Mouse (Mus musculus) heart, embryonic 11.5 days (tissue): ENCODE results near the gene Car6. TPM values are rescaled to one million over a fixed set of nuclear protein-coding genes. Genes with fewer than 3 reads are reported as not detected.

Experiments
- ATAC-seq: fragments of 200-750 bp; cut with Nextera tagmentation; replicated peaks from 2 replicates; pipeline ENCODE4 v1.8.0; 2017; ENCODE audit warnings: moderate library complexity; ENCODE audit not compliant: insufficient number of reproducible peaks, low FRiP score, low TSS enrichment
- H3K27ac ChIP-seq: fragments of 300-500 bp; sonication (generic); 2 replicates; pipeline ENCODE4 v1.5.1; 2014; ENCODE audit warnings: mild to moderate bottlenecking, low read depth, low read length
- H3K27me3 ChIP-seq: fragments of 300-500 bp; sonication (generic); 2 replicates; pipeline ENCODE4 v1.6.1; 2014; ENCODE audit warnings: mild to moderate bottlenecking, low read length, mixed read lengths; ENCODE audit not compliant: control insufficient read depth, insufficient read depth
- H3K36me3 ChIP-seq: fragments of 300-500 bp; sonication (generic); 2 replicates; pipeline ENCODE4 v1.6.1; 2014; ENCODE audit warnings: mild to moderate bottlenecking, low read length, moderate library complexity, mixed read lengths; ENCODE audit not compliant: control insufficient read depth, insufficient read depth
- H3K4me1 ChIP-seq: fragments of 300-500 bp; sonication (generic); 2 replicates; pipeline ENCODE4 v1.6.1; 2014; ENCODE audit warnings: low read length; ENCODE audit not compliant: control insufficient read depth, insufficient read depth
- H3K4me2 ChIP-seq: fragments of 300-500 bp; sonication (generic); 2 replicates; pipeline ENCODE4 v1.6.1; 2014; ENCODE audit warnings: mild to moderate bottlenecking, moderate library complexity
- H3K4me3 ChIP-seq: fragments of 300-500 bp; sonication (generic); 2 replicates; pipeline ENCODE4 v1.5.1; 2014; ENCODE audit warnings: low read depth, low read length
- H3K9ac ChIP-seq: fragments of 300-500 bp; sonication (generic); 2 replicates; pipeline ENCODE4 v1.6.1; 2014; ENCODE audit warnings: mild to moderate bottlenecking, low read depth, low read length, moderate library complexity
- H3K9me3 ChIP-seq: fragments of 300-500 bp; sonication (generic); replicated peaks from 2 replicates; pipeline ENCODE4 v1.6.1; 2016; ENCODE audit warnings: low read length; ENCODE audit not compliant: control insufficient read depth
- WGBS: fragments of 180-500 bp; shearing (Covaris S2); extraction: QIAGEN DNeasy Blood & Tissue Kit; methylation state at CpG from one replicate; pipeline ENCODE4 v1.1.7; 2014; ENCODE audit not compliant: insufficient replicate concordance; 5-methylcytosine and 5-hydroxymethylcytosine counted together
- polyA plus RNA-seq: library from polyadenylated mRNA; unstranded; fragments of >200 nt; fragmentation: Nextera tagmentation; extraction: Ambion mirVana; gene quantifications from 2 replicates; pipeline ENCODE4 v1.2.1, GENCODE M21; 2014

The Car6 gene
- polyA plus RNA-seq, 1 experiment from 2014 or later, result not detected

DNA sequence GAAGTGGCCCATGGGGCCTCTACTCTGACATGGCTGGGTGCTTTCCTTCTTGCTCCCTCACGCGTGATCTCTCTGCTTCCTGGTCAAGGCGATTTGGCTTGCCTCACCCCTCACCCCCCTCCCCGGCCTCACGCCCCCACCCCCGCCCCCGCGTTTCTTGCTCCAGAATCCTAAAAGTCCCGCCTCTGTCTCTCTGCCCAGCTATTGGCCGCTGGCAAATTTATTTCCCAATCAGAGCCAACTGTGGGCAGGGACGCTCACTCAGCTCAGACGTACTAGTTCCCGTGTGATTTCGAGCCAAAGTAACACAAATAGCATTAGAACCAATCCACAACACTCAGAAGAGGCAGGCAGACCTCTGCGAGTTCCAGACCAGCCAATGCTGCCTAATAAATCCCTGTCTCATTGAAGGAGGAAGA, 11.4 kb upstream of the Car6 start:
- no peaks in the 10 kb centered on the region for H3K9me3 ChIP-seq
- H3K4me3 ChIP-seq, result peak overlapping the region; percentile 40
- no peaks in the 10 kb centered on the region for H3K36me3 ChIP-seq
- H3K27ac ChIP-seq, result no peak overlapping the region
- peak; percentile 74 for ATAC-seq
- H3K4me1 ChIP-seq, result peaks cover 3% of the 10 kb centered on the region
- no peaks in the 10 kb centered on the region for H3K27me3 ChIP-seq
- peak overlapping the region; percentile 65 for H3K9ac ChIP-seq
- peak overlapping the region; percentile 66 for H3K4me2 ChIP-seq
- WGBS, result 1% methylated on average over 15 of the region's 15 CpGs

DNA sequence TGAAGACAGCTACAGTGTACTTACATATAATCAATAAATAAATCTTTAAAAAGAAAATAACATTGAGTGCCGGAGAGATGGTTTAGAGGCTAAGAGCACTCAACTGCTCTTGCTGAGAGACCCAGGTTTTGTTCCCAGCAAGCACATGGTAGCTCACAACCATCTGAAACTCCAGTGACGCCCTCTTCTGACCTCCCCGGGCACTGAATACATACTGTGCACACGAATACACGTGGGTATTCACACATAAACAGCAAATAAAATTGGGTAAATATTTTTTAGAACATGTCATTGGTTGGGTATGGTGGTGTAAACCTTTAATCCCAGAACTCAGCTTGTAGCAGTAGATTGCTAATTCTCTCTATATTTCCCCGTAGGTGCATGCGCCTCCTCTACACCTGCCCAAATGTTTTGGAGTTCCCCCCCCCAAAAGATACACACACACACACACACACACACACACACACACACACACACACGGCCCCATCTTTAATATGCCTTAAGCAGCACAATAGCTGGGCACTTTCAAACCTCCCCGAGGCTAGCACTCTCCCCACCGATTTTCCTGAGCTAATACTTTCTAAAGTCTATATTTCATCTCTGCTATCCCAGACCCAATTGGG, 10.9 kb upstream of the Car6 start:
- no peak; the same call in 1 of the 2 replicates for ATAC-seq
- no peak overlapping the region for H3K27ac ChIP-seq
- H3K4me3 ChIP-seq, result peak overlapping the region; percentile 40
- no peaks in the 10 kb centered on the region for H3K9me3 ChIP-seq
- peak overlapping the region; percentile 66 for H3K4me2 ChIP-seq
- WGBS, result 49% methylated on average over 10 of the region's 10 CpGs
- H3K36me3 ChIP-seq, result no peaks in the 10 kb centered on the region
- peaks cover 3% of the 10 kb centered on the region; the same call in 1 of the 2 replicates for H3K4me1 ChIP-seq
- H3K27me3 ChIP-seq, result no peaks in the 10 kb centered on the region
- peak overlapping the region; percentile 29; the same call in 1 of the 2 replicates for H3K9ac ChIP-seq

DNA sequence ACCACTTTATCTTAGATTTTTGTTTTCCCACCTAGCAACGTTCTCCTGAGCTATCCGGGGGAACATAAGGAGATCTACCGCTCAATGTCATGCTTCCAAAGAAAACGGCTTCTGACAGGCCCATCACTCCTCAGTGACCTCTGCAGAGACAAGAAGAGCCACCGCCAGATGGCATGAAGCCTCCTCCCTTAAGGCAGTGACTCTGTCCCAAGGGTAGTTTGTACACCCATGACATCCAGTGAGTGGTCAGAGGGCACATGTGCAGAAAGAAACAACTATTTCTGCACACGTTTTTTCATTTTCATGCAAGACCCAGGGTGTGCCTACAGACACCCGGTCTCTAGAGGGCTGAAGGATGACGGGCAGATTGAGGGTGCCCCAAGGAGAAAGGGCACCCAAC, 9.2 kb upstream of the Car6 start:
- Histone ChIP-seq H3K36me3 (no peaks in the 10 kb centered on the region), H3K27ac (no peak overlapping the region), H3K4me3 (no peak overlapping the region), H3K9me3 (no peaks in the 10 kb centered on the region), H3K9ac (no peak overlapping the region), H3K4me1 (peaks cover 3% of the 10 kb centered on the region; the same call in 1 of the 2 replicates), H3K27me3 (no peaks in the 10 kb centered on the region), H3K4me2 (no peak overlapping the region)
- 78% methylated on average over 8 of the region's 8 CpGs for WGBS
- ATAC-seq, result no peak

- H3K4me1 ChIP-seq, result peaks cover 3% of the 10 kb centered on the region; the same call in 1 of the 2 replicates
- no peaks in the 10 kb centered on the region for H3K36me3 ChIP-seq
- H3K27me3 ChIP-seq, result no peaks in the 10 kb centered on the region
- ATAC-seq, result no peak
- no peak overlapping the region for H3K4me2 ChIP-seq
- no peak overlapping the region for H3K4me3 ChIP-seq
- 81% methylated on average over 5 of the region's 5 CpGs for WGBS
- H3K9ac ChIP-seq, result no peak overlapping the region
- H3K27ac ChIP-seq, result no peak overlapping the region
- no peaks in the 10 kb centered on the region for H3K9me3 ChIP-seq
Observed at GRCm38 (mm10) chr4:150209751-150210150, 8.6 kb upstream of the Car6 start.

GRCm38 (mm10) chr4:150204877-150205276, 3.7 kb upstream of the Car6 start:
- H3K9me3 ChIP-seq, result no peaks in the 10 kb centered on the region
- H3K4me1 ChIP-seq, result no peaks in the 10 kb centered on the region
- no peak overlapping the region for H3K9ac ChIP-seq
- no peaks in the 10 kb centered on the region for H3K36me3 ChIP-seq
- no peak for ATAC-seq
- no peak overlapping the region for H3K27ac ChIP-seq
- H3K4me2 ChIP-seq, result no peak overlapping the region
- no peak overlapping the region for H3K4me3 ChIP-seq
- WGBS, result 71% methylated on average over 3 of the region's 3 CpGs
- no peaks in the 10 kb centered on the region for H3K27me3 ChIP-seq

DNA sequence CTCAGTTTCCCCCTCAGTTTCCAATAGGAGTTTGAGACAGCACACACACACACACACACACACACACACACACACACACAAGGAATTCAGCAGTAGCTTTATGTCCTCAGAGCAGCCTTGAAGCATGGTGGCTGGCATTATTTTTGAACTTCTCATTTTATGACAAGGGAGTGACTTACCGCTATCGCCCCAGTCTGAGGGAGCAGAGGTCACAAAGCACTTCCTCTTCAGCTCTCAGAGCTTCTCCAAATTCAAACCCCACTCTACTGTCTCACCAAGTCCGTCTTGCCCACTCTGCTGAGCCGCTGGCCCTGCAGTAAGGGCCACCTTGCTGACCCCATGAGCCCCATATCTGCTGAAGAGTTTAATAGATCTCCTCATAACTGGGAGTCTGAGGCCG, 1.6 kb upstream of the Car6 start:
- H3K9me3 ChIP-seq, result no peaks in the 10 kb centered on the region
- WGBS, result 77% methylated on average over 5 of the region's 5 CpGs
- no peak overlapping the region for H3K27ac ChIP-seq
- no peaks in the 10 kb centered on the region for H3K36me3 ChIP-seq
- H3K4me1 ChIP-seq, result no peaks in the 10 kb centered on the region
- no peak overlapping the region for H3K4me3 ChIP-seq
- H3K9ac ChIP-seq, result no peak overlapping the region
- no peaks in the 10 kb centered on the region for H3K27me3 ChIP-seq
- ATAC-seq, result no peak
- no peak overlapping the region for H3K4me2 ChIP-seq

GRCm38 (mm10) chr4:150198268-150198667, 2.9 kb downstream of the Car6 start:
- no peak for ATAC-seq
- Histone ChIP-seq H3K4me2 (no peak overlapping the region), H3K36me3 (no peaks in the 10 kb centered on the region), H3K27me3 (no peaks in the 10 kb centered on the region), H3K4me3 (no peak overlapping the region), H3K9ac (no peak overlapping the region), H3K9me3 (no peaks in the 10 kb centered on the region), H3K27ac (no peak overlapping the region), H3K4me1 (no peaks in the 10 kb centered on the region)
- WGBS, result 64% methylated on average over 9 of the region's 9 CpGs

- H3K9me3 ChIP-seq, result no peaks in the 10 kb centered on the region
- no peak overlapping the region for H3K27ac ChIP-seq
- H3K4me2 ChIP-seq, result no peak overlapping the region
- no peaks in the 10 kb centered on the region for H3K27me3 ChIP-seq
- H3K4me1 ChIP-seq, result no peaks in the 10 kb centered on the region
- 50% methylated on average over 1 of the region's 1 CpGs for WGBS
- no peak overlapping the region for H3K9ac ChIP-seq
- H3K4me3 ChIP-seq, result no peak overlapping the region
- H3K36me3 ChIP-seq, result no peaks in the 10 kb centered on the region
- no peak for ATAC-seq
Observed at GRCm38 (mm10) chr4:150193915-150194314, 7.2 kb downstream of the Car6 start.

DNA sequence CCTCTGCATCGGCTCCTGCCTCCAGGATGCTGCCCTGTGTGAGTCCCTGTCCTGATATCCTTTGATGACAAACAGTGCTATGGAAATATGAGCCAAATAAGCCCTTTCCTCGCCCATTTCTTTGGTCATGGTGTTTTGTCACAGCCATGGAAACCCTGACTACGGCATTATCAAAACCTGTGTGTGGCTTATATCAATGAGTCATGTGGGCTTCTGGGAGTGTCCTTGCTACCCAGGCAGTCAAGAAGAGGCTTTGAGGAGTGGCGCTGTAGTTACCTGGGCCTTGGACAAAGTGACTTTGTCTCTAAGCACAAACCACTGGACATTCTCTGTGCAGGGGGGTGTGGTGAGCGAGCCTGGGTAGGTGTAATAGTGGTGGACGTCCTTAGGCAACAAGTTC, 8.9 kb downstream of the Car6 start:
- H3K4me3 ChIP-seq, result no peak overlapping the region
- H3K4me1 ChIP-seq, result no peaks in the 10 kb centered on the region
- ATAC-seq, result no peak
- no peaks in the 10 kb centered on the region for H3K27me3 ChIP-seq
- WGBS, result 70% methylated on average over 6 of the region's 6 CpGs
- H3K36me3 ChIP-seq, result no peaks in the 10 kb centered on the region
- H3K9me3 ChIP-seq, result no peaks in the 10 kb centered on the region
- H3K4me2 ChIP-seq, result no peak overlapping the region
- no peak overlapping the region for H3K9ac ChIP-seq
- H3K27ac ChIP-seq, result no peak overlapping the region
